Mouse (Mus musculus) midbrain, embryonic 12.5 days (tissue): ENCODE results near the gene Gfpt1. TPM values are rescaled to one million over a fixed set of nuclear protein-coding genes. Genes with fewer than 3 reads are reported as not detected.
A peak's percentile ranks its signal among the peaks of the same experiment; 100 is the strongest.

Experiments
- ATAC-seq: fragments of 200-750 bp; cut with Nextera tagmentation; 2 replicates; pipeline ENCODE4 v1.8.0; 2017; ENCODE audit warnings: low read depth, moderate TSS enrichment, moderate library complexity; ENCODE audit not compliant: low FRiP score
- H3K27ac ChIP-seq: fragments of 300-500 bp; sonication (generic); replicated peaks from 2 replicates; pipeline ENCODE4 v1.5.1; 2016; ENCODE audit warnings: mild to moderate bottlenecking
- H3K27me3 ChIP-seq: fragments of 300-500 bp; sonication (generic); 2 replicates; pipeline ENCODE4 v1.6.1; 2016; ENCODE audit warnings: mild to moderate bottlenecking
- H3K36me3 ChIP-seq: fragments of 300-500 bp; sonication (generic); 2 replicates; pipeline ENCODE4 v1.6.1; 2016
- H3K4me1 ChIP-seq: fragments of 300-500 bp; sonication (generic); 2 replicates; pipeline ENCODE4 v1.6.1; 2016
- H3K4me2 ChIP-seq: fragments of 300-500 bp; sonication (generic); replicated peaks from 2 replicates; pipeline ENCODE4 v1.6.1; 2016; ENCODE audit warnings: mild to moderate bottlenecking, moderate library complexity
- H3K4me3 ChIP-seq: fragments of 300-500 bp; sonication (generic); 2 replicates; pipeline ENCODE4 v1.5.1; 2016; ENCODE audit warnings: mild to moderate bottlenecking
- H3K9ac ChIP-seq: fragments of 300-500 bp; sonication (generic); replicated peaks from 2 replicates; pipeline ENCODE4 v1.6.1; 2016; ENCODE audit warnings: mild to moderate bottlenecking, moderate library complexity
- H3K9me3 ChIP-seq: fragments of 300-500 bp; sonication (generic); 2 replicates; pipeline ENCODE4 v1.6.1; 2016; ENCODE audit warnings: mild to moderate bottlenecking
- WGBS: fragments of 180-500 bp; shearing (Covaris S2); methylation state at CpG from one replicate; pipeline ENCODE4 v1.1.7; 2016; 5-methylcytosine and 5-hydroxymethylcytosine counted together
- polyA plus RNA-seq: library from polyadenylated mRNA; unstranded; fragments of >200 nt; fragmentation: Nextera tagmentation; extraction: Ambion mirVana; gene quantifications from 2 replicates; pipeline ENCODE4 v1.2.1, GENCODE M21; 2016

The Gfpt1 gene
- 18.8 and 19.5 TPM in 2 replicates for polyA plus RNA-seq

- Histone ChIP-seq H3K9ac (peak within 1 kb of the TSS; percentile 90), H3K4me1 (peaks cover 13% of the 10 kb centered on the region; the same call in 1 of the 2 replicates), H3K9me3 (no peaks in the 10 kb centered on the region), H3K27me3 (no peaks in the 10 kb centered on the region), H3K27ac (peak within 1 kb of the TSS; percentile 95), H3K4me3 (peak within 1 kb of the TSS; percentile 84), H3K36me3 (no peaks in the 10 kb centered on the region), H3K4me2 (peak within 1 kb of the TSS; percentile 79)
- WGBS: under 1% methylated on average over 67 of the region's 68 CpGs
- peak; percentile 95 for ATAC-seq
These were observed at the start of gene Gfpt1 for GRCm38 (mm10) chr6:87042337-87043130. Gene Gfpt1 (plus strand): TSS chr6:87042846.

DNA sequence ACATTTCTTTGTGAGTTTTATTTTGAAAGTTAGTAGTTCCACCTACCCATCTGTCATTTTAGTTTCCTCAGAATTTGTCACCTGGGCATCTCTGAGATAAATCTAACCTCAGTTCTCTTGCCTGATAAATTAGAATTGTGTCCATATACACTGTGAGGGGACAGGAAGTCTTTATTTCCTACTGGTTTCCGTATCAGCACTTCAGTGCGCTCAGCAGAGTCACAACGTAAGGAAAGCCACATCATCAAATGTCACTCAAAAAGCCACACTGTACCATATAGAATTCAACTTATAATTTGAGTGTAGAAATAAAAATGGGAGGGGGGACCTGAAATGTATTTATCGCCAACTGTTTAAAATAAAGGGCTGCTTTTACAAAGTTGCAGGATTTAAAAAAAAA, 48.4 kb upstream of the Gfpt1 start:
- WGBS: 92% methylated on average over 4 of the region's 4 CpGs
- peaks cover 36% of the 10 kb centered on the region for H3K36me3 ChIP-seq

GRCm38 (mm10) chr6:86996629-86997307, 45.9 kb upstream of the Gfpt1 start:
- Histone ChIP-seq H3K9ac (no peak overlapping the region), H3K27ac (no peak overlapping the region), H3K36me3 (peaks cover 31% of the 10 kb centered on the region), H3K9me3 (no peaks in the 10 kb centered on the region), H3K27me3 (no peaks in the 10 kb centered on the region), H3K4me2 (no peak overlapping the region), H3K4me3 (no peak overlapping the region), H3K4me1 (no peaks in the 10 kb centered on the region)
- ATAC-seq: no peak
- WGBS: 87% methylated on average over 5 of the region's 5 CpGs

More for the DNA sequence above, 48.4 kb upstream of the Gfpt1 start:
- H3K4me1 ChIP-seq: no peaks in the 10 kb centered on the region
- H3K4me3 ChIP-seq: no peak overlapping the region
- H3K27me3 ChIP-seq: no peaks in the 10 kb centered on the region
- H3K4me2 ChIP-seq: no peak overlapping the region
- H3K9ac ChIP-seq: no peak overlapping the region
- no peak for ATAC-seq
- no peaks in the 10 kb centered on the region for H3K9me3 ChIP-seq
- no peak overlapping the region for H3K27ac ChIP-seq

DNA sequence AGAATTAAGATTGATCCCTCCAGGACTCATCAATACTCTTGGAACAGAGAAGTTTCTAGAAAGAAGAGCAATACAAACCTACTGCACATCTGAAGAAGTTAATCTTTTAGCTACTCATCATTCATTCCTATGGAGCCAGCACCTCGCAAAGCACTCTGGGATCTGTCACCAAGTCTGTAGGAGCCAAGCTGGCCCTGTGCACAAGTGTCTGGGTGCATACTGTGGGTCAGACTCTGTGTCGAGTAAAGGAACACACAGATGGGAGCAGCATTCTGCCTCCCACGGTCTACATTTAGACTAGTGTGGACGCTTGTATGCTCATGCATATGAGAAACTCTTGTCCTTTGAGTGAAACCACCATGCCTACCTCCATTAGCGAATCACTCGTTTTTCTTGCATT, 45.3 kb upstream of the Gfpt1 start:
- 94% methylated on average over 6 of the region's 6 CpGs for WGBS
- Histone ChIP-seq H3K4me1 (no peaks in the 10 kb centered on the region), H3K27me3 (no peaks in the 10 kb centered on the region), H3K4me3 (no peak overlapping the region), H3K27ac (no peak overlapping the region), H3K9ac (no peak overlapping the region), H3K4me2 (no peak overlapping the region), H3K9me3 (no peaks in the 10 kb centered on the region), H3K36me3 (peaks cover 29% of the 10 kb centered on the region)
- ATAC-seq: no peak

DNA sequence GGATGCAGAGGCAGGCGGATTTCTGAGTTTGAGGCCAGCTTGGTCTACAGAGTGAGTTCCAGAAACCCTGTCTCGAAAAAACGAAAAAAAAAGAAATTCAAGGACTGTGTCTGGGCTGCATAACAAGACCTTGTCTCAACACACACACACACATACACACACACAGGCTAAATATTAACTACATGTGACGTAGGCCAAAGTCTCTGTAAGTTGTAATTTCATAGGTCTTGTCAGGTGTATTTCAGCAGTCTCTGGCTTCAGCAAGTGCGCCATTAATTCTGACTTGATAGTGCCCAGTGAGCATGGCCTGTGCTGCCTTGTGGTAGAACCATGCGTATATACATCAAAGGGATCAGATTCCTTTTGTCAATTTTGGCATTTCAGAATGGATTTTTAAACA, 40.7 kb upstream of the Gfpt1 start:
- no peak overlapping the region for H3K4me3 ChIP-seq
- no peaks in the 10 kb centered on the region for H3K4me1 ChIP-seq
- no peak overlapping the region for H3K27ac ChIP-seq
- no peak for ATAC-seq
- H3K4me2 ChIP-seq: no peak overlapping the region
- peaks cover 13% of the 10 kb centered on the region for H3K36me3 ChIP-seq
- H3K9me3 ChIP-seq: no peaks in the 10 kb centered on the region
- WGBS: 91% methylated on average over 6 of the region's 6 CpGs
- H3K27me3 ChIP-seq: no peaks in the 10 kb centered on the region
- no peak overlapping the region for H3K9ac ChIP-seq

GRCm38 (mm10) chr6:87002521-87003055, 40.1 kb upstream of the Gfpt1 start:
- no peak for ATAC-seq

DNA sequence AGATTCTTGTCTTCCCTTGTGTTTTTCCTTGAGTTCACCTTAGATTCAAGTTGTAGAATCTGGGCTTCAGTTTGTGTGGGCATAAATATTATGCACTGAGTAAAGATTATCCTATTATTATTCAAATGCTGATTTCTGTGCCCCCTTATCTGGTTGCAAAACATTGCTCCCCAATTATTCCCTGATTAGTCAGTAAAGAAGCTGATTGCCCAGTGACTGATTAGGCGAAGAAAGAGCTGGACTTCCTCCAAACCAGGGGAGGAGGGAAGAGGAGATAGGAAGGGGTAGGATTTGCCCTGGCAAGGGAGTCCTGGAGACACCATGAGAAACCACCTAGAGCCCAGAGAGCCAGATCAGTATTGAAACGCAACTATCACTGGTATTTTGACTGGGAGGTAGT, 38.5 kb upstream of the Gfpt1 start:
- WGBS: 76% methylated on average over 2 of the region's 2 CpGs
- no peaks in the 10 kb centered on the region for H3K4me1 ChIP-seq
- no peak for ATAC-seq
- H3K4me3 ChIP-seq: no peak overlapping the region
- H3K9ac ChIP-seq: no peak overlapping the region
- H3K27me3 ChIP-seq: no peaks in the 10 kb centered on the region
- no peaks in the 10 kb centered on the region for H3K9me3 ChIP-seq
- H3K27ac ChIP-seq: no peak overlapping the region
- H3K36me3 ChIP-seq: no peaks in the 10 kb centered on the region
- H3K4me2 ChIP-seq: no peak overlapping the region

More at GRCm38 (mm10) chr6:87002521-87003055, 40.1 kb upstream of the Gfpt1 start:
- no peaks in the 10 kb centered on the region for H3K4me1 ChIP-seq
- no peak overlapping the region for H3K27ac ChIP-seq
- H3K4me2 ChIP-seq: no peak overlapping the region
- 58% methylated on average over 8 of the region's 8 CpGs for WGBS
- H3K9ac ChIP-seq: no peak overlapping the region
- no peaks in the 10 kb centered on the region for H3K27me3 ChIP-seq
- H3K36me3 ChIP-seq: peaks cover 7% of the 10 kb centered on the region
- no peaks in the 10 kb centered on the region for H3K9me3 ChIP-seq
- H3K4me3 ChIP-seq: no peak overlapping the region

DNA sequence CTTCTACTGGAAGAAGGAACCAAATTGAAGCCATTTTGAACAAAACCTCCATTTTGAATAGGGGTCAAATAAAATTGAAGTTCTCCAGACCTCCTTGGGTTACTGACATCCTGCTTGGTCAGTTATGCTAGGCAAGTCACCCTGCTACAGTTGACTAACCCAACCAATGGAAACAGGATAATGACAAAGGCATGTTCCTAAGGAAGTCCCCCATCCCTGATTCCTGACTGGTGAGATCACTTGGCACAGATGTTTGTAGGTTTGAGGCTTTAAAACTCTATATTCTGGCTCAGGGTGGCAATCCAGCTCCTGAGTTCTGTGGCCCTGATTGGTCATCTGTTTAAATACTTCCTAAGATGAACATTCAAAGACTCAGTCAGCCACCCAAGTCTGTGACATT, 37.1 kb upstream of the Gfpt1 start:
- Histone ChIP-seq H3K9me3 (no peaks in the 10 kb centered on the region), H3K9ac (no peak overlapping the region), H3K27ac (no peak overlapping the region), H3K27me3 (no peaks in the 10 kb centered on the region), H3K4me3 (no peak overlapping the region), H3K4me1 (peaks cover 5% of the 10 kb centered on the region), H3K36me3 (no peaks in the 10 kb centered on the region), H3K4me2 (no peak overlapping the region)
- ATAC-seq: no peak

- H3K9ac ChIP-seq: peak within 1 kb of the TSS; percentile 94
- 74% methylated on average over 6 of the region's 6 CpGs for WGBS
- H3K27ac ChIP-seq: peak within 1 kb of the TSS; percentile 82
- no peaks in the 10 kb centered on the region for H3K9me3 ChIP-seq
- no peaks in the 10 kb centered on the region for H3K27me3 ChIP-seq
- H3K4me2 ChIP-seq: peak within 1 kb of the TSS; percentile 65
- ATAC-seq: no peak
- peak within 1 kb of the TSS; percentile 89 for H3K4me3 ChIP-seq
- peaks cover 6% of the 10 kb centered on the region; the same call in 1 of the 2 replicates for H3K36me3 ChIP-seq
- H3K4me1 ChIP-seq: peaks cover 8% of the 10 kb centered on the region
These were observed 33.8 kb upstream of the Gfpt1 start, which contains the start of gene Nfu1 for GRCm38 (mm10) chr6:87008887-87009286. Gene Nfu1 (plus strand): TSS chr6:87009236.

DNA sequence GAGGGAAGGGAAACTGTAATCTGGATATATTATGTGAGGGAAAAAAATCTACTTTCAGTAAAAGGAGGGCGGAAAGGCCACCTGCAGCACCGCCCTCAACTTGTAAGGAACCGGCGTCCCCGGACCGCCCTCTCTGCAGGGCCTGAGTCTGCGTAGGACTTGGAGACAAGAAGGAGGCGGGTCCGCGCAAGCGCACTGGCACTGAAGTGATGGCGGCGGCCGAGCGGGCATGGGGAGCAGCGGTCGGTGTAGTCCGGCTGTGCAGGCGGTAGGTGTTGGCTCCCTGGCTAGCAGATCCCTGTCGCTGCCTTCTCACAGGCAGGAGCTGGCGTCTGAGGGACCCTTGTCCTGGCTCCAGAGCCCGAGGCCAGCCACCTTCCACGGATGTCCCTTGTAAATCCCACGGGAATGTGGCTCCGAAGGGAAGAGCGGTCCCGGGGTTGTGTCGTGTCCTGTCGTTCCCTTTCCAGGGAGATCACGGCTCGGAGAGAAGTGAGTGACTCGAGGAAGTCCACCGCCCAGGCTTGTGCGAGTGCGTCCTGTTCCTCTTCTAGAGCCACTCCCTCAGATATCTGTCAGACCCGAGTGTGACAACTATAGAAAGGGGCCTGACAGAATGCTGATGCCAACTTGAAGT, 32.8 kb upstream of the Gfpt1 start:
- Histone ChIP-seq H3K36me3 (peaks cover 6% of the 10 kb centered on the region; the same call in 1 of the 2 replicates), H3K4me1 (peaks cover 8% of the 10 kb centered on the region), H3K4me2 (peak overlapping the region; percentile 65), H3K4me3 (peak overlapping the region; percentile 89), H3K9me3 (no peaks in the 10 kb centered on the region), H3K9ac (peak overlapping the region; percentile 94), H3K27me3 (no peaks in the 10 kb centered on the region), H3K27ac (peak overlapping the region; percentile 82)
- peak; percentile 96 for ATAC-seq
- 0% methylated on average over 36 of the region's 36 CpGs for WGBS

DNA sequence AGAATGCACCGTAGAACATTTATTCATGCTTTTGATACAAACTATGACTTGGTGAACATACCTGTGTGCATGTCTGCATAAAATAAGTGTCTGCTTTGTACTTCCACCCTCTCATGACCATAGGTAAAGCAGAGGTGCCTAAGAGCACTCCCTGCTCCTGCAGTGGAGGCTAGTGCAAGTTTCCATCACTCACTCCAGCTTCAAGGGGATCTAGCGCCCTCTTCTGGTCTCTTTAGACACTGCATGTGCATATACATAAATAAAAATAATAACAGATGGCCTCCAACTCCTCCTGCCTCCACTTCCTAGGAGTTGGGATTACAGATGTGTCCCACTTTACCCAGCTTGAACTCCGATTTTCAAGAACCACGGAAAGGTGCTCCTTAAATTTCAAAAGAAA, 25.7 kb upstream of the Gfpt1 start:
- H3K27me3 ChIP-seq: no peaks in the 10 kb centered on the region
- no peaks in the 10 kb centered on the region for H3K4me1 ChIP-seq
- H3K4me3 ChIP-seq: no peak overlapping the region
- 69% methylated on average over 4 of the region's 4 CpGs for WGBS
- H3K9ac ChIP-seq: no peak overlapping the region
- H3K27ac ChIP-seq: no peak overlapping the region
- H3K9me3 ChIP-seq: 0 out of 2 replicates have a peak, but pooled peaks cover 2% of the 10 kb centered on the region
- H3K4me2 ChIP-seq: no peak overlapping the region
- peaks cover 56% of the 10 kb centered on the region for H3K36me3 ChIP-seq
- ATAC-seq: no peak
